Mouse (Mus musculus) CH12.LX (cell line): Measurements from ENCODE around the gene Mt1. TPM values are rescaled to one million over a fixed set of nuclear protein-coding genes. Genes with fewer than 3 reads are reported as not detected.

Experiments used
- DNase-seq: peaks from one replicate; pipeline ENCODE4 v3.0.0-alpha.2; 2013; ENCODE audit errors: extremely low read depth
- H3K27ac ChIP-seq: 2 replicates; pipeline ENCODE4 v1.5.1; 2012; ENCODE audit warnings: low read depth, mild to moderate bottlenecking, control low read depth, moderate library complexity; ENCODE audit not compliant: insufficient read depth
- H3K27me3 ChIP-seq: replicated peaks from 2 replicates; pipeline ENCODE3; 2012; ENCODE audit warnings: inconsistent platforms
- H3K36me3 ChIP-seq, 2 experiments: replicated peaks in 1 of 2; 2 replicates each; pipeline versions ENCODE3 to v1.6.1; 2012; ENCODE audit warnings: inconsistent platforms in 1 of 2, low read length in 1 of 2, mild to moderate bottlenecking in 1 of 2, mixed read lengths in 1 of 2, moderate library complexity in 1 of 2; ENCODE audit not compliant: control insufficient read depth in 1 of 2, insufficient read depth in 1 of 2
- H3K4me1 ChIP-seq, 2 experiments: 2 replicates each; pipeline ENCODE4 v1.6.1; 2012; ENCODE audit warnings: inconsistent platforms in 1 of 2, moderate library complexity in 1 of 2; ENCODE audit not compliant: insufficient read depth in 2 of 2, control insufficient read depth in 1 of 2
- H3K4me2 ChIP-seq: 2 replicates; pipeline ENCODE4 v1.6.1; 2012; ENCODE audit warnings: low read depth, mild to moderate bottlenecking, control low read depth; ENCODE audit not compliant: poor library complexity, insufficient read depth, severe bottlenecking
- H3K4me3 ChIP-seq, 3 experiments: fragments of 150-350 bp in 1 of 3; sonication (generic) in 1 of 3; replicated peaks in 1 of 3; 2 replicates each; pipeline versions ENCODE3 to v1.5.1; 2011 to 2012; ENCODE audit warnings: low read depth in 2 of 3, low read length in 2 of 3, mild to moderate bottlenecking in 2 of 3, moderate library complexity in 2 of 3, control low read depth in 1 of 3, improper control_type of control experiment in 1 of 3, inconsistent platforms in 1 of 3, mixed read lengths in 1 of 3; ENCODE audit not compliant: poor library complexity in 1 of 3
- H3K79me2 ChIP-seq: replicated peaks from 2 replicates; pipeline ENCODE4 v1.6.1; 2012; ENCODE audit warnings: mild to moderate bottlenecking, moderate library complexity; ENCODE audit not compliant: control insufficient read depth, poor library complexity, insufficient read depth, severe bottlenecking; ENCODE audit errors: extremely low read depth
- H3K9ac ChIP-seq: 2 replicates; pipeline ENCODE4 v1.6.1; 2012; ENCODE audit warnings: low read depth, mild to moderate bottlenecking, control low read depth, moderate library complexity; ENCODE audit not compliant: insufficient read depth
- H3K9me3 ChIP-seq: replicated peaks from 2 replicates; pipeline ENCODE3; 2012; ENCODE audit warnings: low read length, inconsistent platforms, mixed read lengths
- CHD1 ChIP-seq: IDR thresholded peaks from 2 replicates; pipeline ENCODE4 v1.6.1; 2012; ENCODE audit warnings: low read depth, low read length, improper control_type of control experiment, inconsistent platforms
- CHD2 ChIP-seq: IDR thresholded peaks from 2 replicates; pipeline ENCODE4 v1.6.1; 2011; ENCODE audit warnings: low read length, improper control_type of control experiment
- E2F4 ChIP-seq: IDR thresholded peaks from 2 replicates; pipeline ENCODE4 v1.6.1; 2011; ENCODE audit warnings: low read depth, low read length, improper control_type of control experiment; ENCODE audit not compliant: insufficient replicate concordance
- ELF1 ChIP-seq: IDR thresholded peaks from 2 replicates; pipeline ENCODE4 v1.6.1; 2014; ENCODE audit warnings: low read depth, mild to moderate bottlenecking, inconsistent platforms, low read length, improper control_type of control experiment
- ETS1 ChIP-seq: conservative IDR thresholded peaks from 2 replicates; pipeline ENCODE4 v1.6.1; 2012; ENCODE audit warnings: low read depth, mild to moderate bottlenecking, inconsistent platforms, low read length, improper control_type of control experiment, moderate library complexity
- GABPA ChIP-seq: IDR thresholded peaks from 2 replicates; pipeline ENCODE4 v1.6.1; 2012; ENCODE audit warnings: low read depth, low read length, improper control_type of control experiment, inconsistent platforms; ENCODE audit not compliant: insufficient replicate concordance
- HCFC1 ChIP-seq: IDR thresholded peaks from 2 replicates; pipeline ENCODE4 v1.6.1; 2012; ENCODE audit warnings: low read depth, mild to moderate bottlenecking, inconsistent platforms, low read length, improper control_type of control experiment
- IRF4 ChIP-seq: IDR thresholded peaks from 2 replicates; pipeline ENCODE4 v1.6.1; 2014; ENCODE audit warnings: low read depth, mild to moderate bottlenecking, inconsistent platforms, low read length, improper control_type of control experiment
- JUN ChIP-seq: IDR thresholded peaks from 2 replicates; pipeline ENCODE4 v1.6.1; 2011; ENCODE audit warnings: low read depth, mild to moderate bottlenecking, low read length, improper control_type of control experiment, moderate library complexity; ENCODE audit not compliant: insufficient read depth
- JUND ChIP-seq: conservative IDR thresholded peaks from 2 replicates; pipeline ENCODE4 v1.6.1; 2011; ENCODE audit warnings: low read depth, low read length, improper control_type of control experiment
- KAT2A ChIP-seq: IDR thresholded peaks from 2 replicates; pipeline ENCODE4 v1.6.1; 2012; ENCODE audit warnings: low read length, improper control_type of control experiment, inconsistent platforms; ENCODE audit not compliant: insufficient replicate concordance
- MAFK ChIP-seq: IDR thresholded peaks from 2 replicates; pipeline ENCODE4 v1.6.1; 2011; ENCODE audit warnings: low read length, improper control_type of control experiment; ENCODE audit not compliant: insufficient replicate concordance
- MAX ChIP-seq: IDR thresholded peaks from 2 replicates; pipeline ENCODE4 v1.6.1; 2011; ENCODE audit warnings: low read length, improper control_type of control experiment
- MXI1 ChIP-seq: IDR thresholded peaks from 2 replicates; pipeline ENCODE4 v1.6.1; 2011; ENCODE audit warnings: mild to moderate bottlenecking, low read depth, low read length, improper control_type of control experiment
- MYC ChIP-seq: IDR thresholded peaks from 2 replicates; pipeline ENCODE4 v1.6.1; 2011; ENCODE audit warnings: low read depth, mild to moderate bottlenecking, improper control_type of control experiment, low read length
- NELFE ChIP-seq: IDR thresholded peaks from 2 replicates; pipeline ENCODE4 v1.6.1; 2011; ENCODE audit warnings: low read depth, low read length, improper control_type of control experiment
- NRF1 ChIP-seq: IDR thresholded peaks from 2 replicates; pipeline ENCODE4 v1.6.1; 2014; ENCODE audit warnings: low read depth, mild to moderate bottlenecking, inconsistent platforms, low read length, improper control_type of control experiment, moderate library complexity
- PAX5 ChIP-seq: IDR thresholded peaks from 2 replicates; pipeline ENCODE4 v1.6.1; 2012; ENCODE audit warnings: low read length, inconsistent platforms, mixed read lengths
- POLR2A ChIP-seq: IDR thresholded peaks from 2 replicates; pipeline ENCODE4 v1.6.1; 2011; ENCODE audit warnings: low read depth, mild to moderate bottlenecking, improper control_type of control experiment, low read length
- POLR2AphosphoS2 ChIP-seq: IDR thresholded peaks from 2 replicates; pipeline ENCODE4 v1.6.1; 2011; ENCODE audit warnings: low read depth, low read length, improper control_type of control experiment
- RAD21 ChIP-seq: IDR thresholded peaks from 2 replicates; pipeline ENCODE4 v1.6.1; 2011; ENCODE audit warnings: low read depth, mild to moderate bottlenecking, low read length, improper control_type of control experiment, moderate library complexity
- SMC3 ChIP-seq: IDR thresholded peaks from 2 replicates; pipeline ENCODE4 v1.6.1; 2011; ENCODE audit warnings: low read depth, low read length, improper control_type of control experiment
- TBP ChIP-seq: conservative IDR thresholded peaks from 2 replicates; pipeline ENCODE4 v1.6.1; 2011; ENCODE audit warnings: low read depth, low read length, improper control_type of control experiment
- TCF12 ChIP-seq: IDR thresholded peaks from 2 replicates; pipeline ENCODE4 v1.6.1; 2014; ENCODE audit warnings: low read depth, mild to moderate bottlenecking, inconsistent platforms, low read length, improper control_type of control experiment
- UBTF ChIP-seq: IDR thresholded peaks from 2 replicates; pipeline ENCODE4 v1.6.1; 2012; ENCODE audit warnings: low read depth, mild to moderate bottlenecking, inconsistent platforms, low read length, improper control_type of control experiment, moderate library complexity
- USF1 ChIP-seq: IDR thresholded peaks from 2 replicates; pipeline ENCODE4 v1.6.1; 2014; ENCODE audit warnings: low read depth, mild to moderate bottlenecking, inconsistent platforms, low read length, improper control_type of control experiment
- USF2 ChIP-seq: conservative IDR thresholded peaks from 2 replicates; pipeline ENCODE4 v1.6.1; 2011; ENCODE audit warnings: low read depth, low read length, improper control_type of control experiment
- ZKSCAN1 ChIP-seq: IDR thresholded peaks from 2 replicates; pipeline ENCODE4 v1.6.1; 2012; ENCODE audit warnings: low read depth, inconsistent platforms, low read length, improper control_type of control experiment, borderline replicate concordance
- ZNF384 ChIP-seq: IDR thresholded peaks from 2 replicates; pipeline ENCODE4 v1.6.1; 2012; ENCODE audit warnings: low read depth, low read length, improper control_type of control experiment, inconsistent platforms
- dilution Hi-C: fragments of 300-500 bp; cut with MboI; formaldehyde crosslinking; loops from 2 replicates; pipeline ENCODE4 v1.14.3; 2020; ENCODE audit warnings: low sequenced_read_pairs; ENCODE audit not compliant: extremely low pct_unique_long_range_greater_than_20kb, extremely low pct_ligation_motif_present
- in situ Hi-C: fragments of 300-500 bp; cut with MboI; formaldehyde crosslinking; loops from 3 replicates; pipeline ENCODE4 v1.14.3; 2019; ENCODE audit warnings: low sequenced_read_pairs, low pct_ligation_motif_present, low pct_unique_long_range_greater_than_20kb, mixed read lengths
- polyA plus RNA-seq: library from polyadenylated mRNA; unstranded; fragments of >175 nt; gene quantifications from 2 replicates; pipeline ENCODE4 v1.2.1, GENCODE M21; 2012; ENCODE audit warnings: low read depth; ENCODE audit not compliant: insufficient read length
- total RNA-seq, 2 experiments: library from RNA; depleted of rRNA; stranded (reverse); fragments of 300-350 nt in 1 of 2; fragments of >200 nt in 1 of 2; gene quantifications; 2 replicates each; pipeline ENCODE4 v1.2.3; 2012 to 2014

Mt1 gene
- total and polyA plus RNA-seq, 3 experiments, result 19.9 to 239 (median 62.7) TPM

GRCm38 (mm10) chr8:94213819-94214218, 34.9 kb downstream of the Mt1 start:
- no peaks in the 10 kb centered on the region for H3K9me3 ChIP-seq
- no peak overlapping the region; the same call in 1 of the 2 replicates for H3K9ac ChIP-seq
- dilution Hi-C loops, result no loop called here
- H3K79me2 ChIP-seq, result peaks cover 19% of the 10 kb centered on the region
- in situ Hi-C loops, result no loop called here
- H3K27me3 ChIP-seq, result peaks cover 2% of the 10 kb centered on the region
- peaks cover 9 to 31% of the 10 kb centered on the region in 2 experiments for H3K4me1 ChIP-seq
- H3K4me2 ChIP-seq, result peak overlapping the region; percentile 88
- H3K27ac ChIP-seq, result no peak overlapping the region
- H3K36me3 ChIP-seq, result peaks cover 0 to 14% of the 10 kb centered on the region in 2 experiments
- H3K4me3 ChIP-seq, result peak overlapping the region; percentile 46 to 81 (median 58)
- TF ChIP-seq PAX5, result no peak
- no peak for TF ChIP-seq MYC
- no peak for TF ChIP-seq POLR2AphosphoS2
- TF ChIP-seq MAX, result no peak
- no peak for TF ChIP-seq CHD2
- TF ChIP-seq E2F4, result no peak
- TF ChIP-seq TBP, result no peak
- no peak for TF ChIP-seq JUND
- no peak for TF ChIP-seq KAT2A
- TF ChIP-seq IRF4, result no peak
- TF ChIP-seq SMC3, result no peak
- no peak for TF ChIP-seq GABPA
- TF ChIP-seq ZNF384, result no peak
- TF ChIP-seq HCFC1, result no peak
- no peak for TF ChIP-seq USF1
- no peak for TF ChIP-seq ZKSCAN1
- DNase-seq, result no peak

GRCm38 (mm10) chr8:94214252-94215173, 35.6 kb downstream of the Mt1 start, which contains the start of gene Nup93:
Gene Nup93 (plus strand): TSS chr8:94214564.
- peaks cover 9 to 34% of the 10 kb centered on the region in 2 experiments for H3K4me1 ChIP-seq
- H3K27me3 ChIP-seq, result peaks cover 1% of the 10 kb centered on the region
- in situ Hi-C loops (no loop called here), dilution Hi-C loops (no loop called here)
- no peaks in the 10 kb centered on the region for H3K9me3 ChIP-seq
- H3K4me2 ChIP-seq, result peak within 1 kb of the TSS; percentile 93
- H3K27ac ChIP-seq, result 0 out of 2 replicates have a peak within 1 kb of the TSS, but pooled peaks have one; percentile 25
- H3K9ac ChIP-seq, result peak within 1 kb of the TSS; percentile 63
- H3K79me2 ChIP-seq, result peaks cover 20% of the 10 kb centered on the region
- H3K4me3 ChIP-seq, result peak within 1 kb of the TSS; percentile 81 to 91 (median 89)
- peaks cover 0 to 20% of the 10 kb centered on the region in 2 experiments for H3K36me3 ChIP-seq
- peak; percentile 98 for DNase-seq
- TF ChIP-seq NRF1 (peak; percentile 64; the same call in 1 of the 2 replicates), HCFC1 (peak; percentile 82), TCF12 (no peak), ETS1 (no peak), USF1 (peak; percentile 73), IRF4 (no peak), MAX (peak; percentile 63; the same call in 1 of the 2 replicates), CHD1 (no peak), GABPA (no peak), POLR2A (peak; percentile 94), MXI1 (peak; percentile 89), RAD21 (no peak), SMC3 (no peak), ELF1 (peak; percentile 53), E2F4 (no peak), NELFE (peak; percentile 81), USF2 (0 out of 2 replicates have a peak, but pooled peaks have one; percentile 33), ZKSCAN1 (no peak), MYC (peak; percentile 26; the same call in 1 of the 2 replicates), POLR2AphosphoS2 (0 out of 2 replicates have a peak, but pooled peaks have one; percentile 51), UBTF (no peak), JUN (no peak), CHD2 (peak; percentile 53), MAFK (no peak)
